Mouse (Mus musculus) heart, postnatal 0 days (tissue): ENCODE results near the gene Fat2. TPM values are rescaled to one million over a fixed set of nuclear protein-coding genes. Genes with fewer than 3 reads are reported as not detected.

Experiments used
- ATAC-seq: fragments of 200-750 bp; cut with Nextera tagmentation; 2 replicates; pipeline ENCODE4 v1.8.0; 2017; ENCODE audit warnings: low read depth, moderate number of reproducible peaks, moderate library complexity; ENCODE audit not compliant: insufficient read depth
- DNase-seq: peaks from one replicate; pipeline ENCODE4 v3.0.0-alpha.2; 2016; ENCODE audit warnings: low spot score
- H3K27ac ChIP-seq: fragments of 300-500 bp; sonication (generic); 2 replicates; pipeline ENCODE4 v1.5.1; 2014; ENCODE audit warnings: low read depth, mild to moderate bottlenecking
- H3K27me3 ChIP-seq: fragments of 300-500 bp; sonication (generic); 2 replicates; pipeline ENCODE4 v1.6.1; 2014; ENCODE audit warnings: low read length, mixed read lengths; ENCODE audit not compliant: control insufficient read depth, insufficient read depth
- H3K36me3 ChIP-seq: fragments of 300-500 bp; sonication (generic); replicated peaks from 2 replicates; pipeline ENCODE4 v1.6.1; 2014; ENCODE audit warnings: low read length, mixed read lengths; ENCODE audit not compliant: control insufficient read depth, insufficient read depth
- H3K4me1 ChIP-seq: fragments of 300-500 bp; sonication (generic); 2 replicates; pipeline ENCODE4 v1.6.1; 2014; ENCODE audit warnings: antibody characterized with exemption; ENCODE audit not compliant: control insufficient read depth, insufficient read depth
- H3K4me2 ChIP-seq: fragments of 300-500 bp; sonication (generic); 2 replicates; pipeline ENCODE4 v1.6.1; 2014; ENCODE audit warnings: low read depth, mild to moderate bottlenecking, low read length, moderate library complexity
- H3K4me3 ChIP-seq: fragments of 300-500 bp; sonication (generic); 2 replicates; pipeline ENCODE4 v1.5.1; 2014; ENCODE audit warnings: low read depth, low read length
- H3K9ac ChIP-seq: fragments of 300-500 bp; sonication (generic); replicated peaks from 2 replicates; pipeline ENCODE4 v1.6.1; 2014; ENCODE audit warnings: low read depth, low read length, mixed read lengths
- H3K9me3 ChIP-seq: fragments of 300-500 bp; sonication (generic); replicated peaks from 2 replicates; pipeline ENCODE4 v1.6.1; 2016; ENCODE audit warnings: low read length; ENCODE audit not compliant: control insufficient read depth
- CTCF ChIP-seq: IDR thresholded peaks from 2 replicates; pipeline ENCODE4 v1.5.1; 2016; ENCODE audit warnings: antibody characterized with exemption, control low read depth, low read depth
- EP300 ChIP-seq: IDR thresholded peaks from 2 replicates; pipeline ENCODE4 v1.6.1; 2016; ENCODE audit warnings: antibody characterized with exemption, low read depth
- WGBS: fragments of 180-500 bp; shearing (Covaris S2); extraction: QIAGEN DNeasy Blood & Tissue Kit; methylation state at CpG from one replicate; pipeline ENCODE4 v1.1.7; 2014; 5-methylcytosine and 5-hydroxymethylcytosine counted together
- polyA plus RNA-seq: library from polyadenylated mRNA; unstranded; fragments of >200 nt; fragmentation: Nextera tagmentation; extraction: Ambion mirVana; gene quantifications from 2 replicates; pipeline ENCODE4 v1.2.1, GENCODE M21; 2015
- total RNA-seq: library from RNA; depleted of rRNA; stranded (reverse); fragments of >200 nt; gene quantifications from 2 replicates; pipeline ENCODE4 v1.2.3, GENCODE M21; 2014; ENCODE audit warnings: low replicate concordance

The Fat2 gene
- total and polyA plus RNA-seq, 2 experiments from 2014 or later = 0.01 to 1.1 TPM

GRCm38 (mm10) chr11:55293179-55293578 lies 43.2 kb downstream of the Fat2 start:
- no peaks in the 10 kb centered on the region for H3K27me3 ChIP-seq
- H3K9ac ChIP-seq = no peak overlapping the region
- no peaks in the 10 kb centered on the region for H3K9me3 ChIP-seq
- no peak overlapping the region for H3K27ac ChIP-seq
- DNase-seq = no peak
- H3K4me1 ChIP-seq = no peaks in the 10 kb centered on the region
- ATAC-seq = no peak
- no peak overlapping the region for H3K4me3 ChIP-seq
- TF ChIP-seq EP300 (no peak), CTCF (no peak)
- 90% methylated on average over 5 of the region's 5 CpGs for WGBS
- no peak overlapping the region for H3K4me2 ChIP-seq
- H3K36me3 ChIP-seq = no peaks in the 10 kb centered on the region

- H3K4me3 ChIP-seq = no peak overlapping the region
- no peak overlapping the region for H3K9ac ChIP-seq
- no peak for DNase-seq
- H3K9me3 ChIP-seq = no peaks in the 10 kb centered on the region
- 81% methylated on average over 7 of the region's 7 CpGs for WGBS
- no peak overlapping the region for H3K4me2 ChIP-seq
- H3K36me3 ChIP-seq = no peaks in the 10 kb centered on the region
- H3K27ac ChIP-seq = no peak overlapping the region
- no peaks in the 10 kb centered on the region for H3K27me3 ChIP-seq
- TF ChIP-seq CTCF = no peak
- no peaks in the 10 kb centered on the region for H3K4me1 ChIP-seq
- no peak for ATAC-seq
Observed at GRCm38 (mm10) chr11:55291901-55292300, 44.5 kb downstream of the Fat2 start.

GRCm38 (mm10) chr11:55289851-55290391 lies 46.4 kb downstream of the Fat2 start:
- Histone ChIP-seq H3K4me3 (no peak overlapping the region), H3K27me3 (no peaks in the 10 kb centered on the region), H3K27ac (no peak overlapping the region), H3K9me3 (no peaks in the 10 kb centered on the region), H3K4me2 (no peak overlapping the region), H3K36me3 (no peaks in the 10 kb centered on the region), H3K9ac (no peak overlapping the region), H3K4me1 (no peaks in the 10 kb centered on the region)
- TF ChIP-seq EP300 (no peak), CTCF (no peak)
- 52% methylated on average over 5 of the region's 5 CpGs for WGBS
- DNase-seq = no peak
- ATAC-seq = no peak

GRCm38 (mm10) chr11:55274756-55275155 lies 61.6 kb downstream of the Fat2 start:
- no peaks in the 10 kb centered on the region for H3K4me1 ChIP-seq
- no peak overlapping the region for H3K9ac ChIP-seq
- no peak overlapping the region for H3K27ac ChIP-seq
- TF ChIP-seq EP300 (no peak), CTCF (no peak)
- no peaks in the 10 kb centered on the region for H3K27me3 ChIP-seq
- ATAC-seq (no peak), DNase-seq (no peak)
- H3K4me2 ChIP-seq = no peak overlapping the region
- H3K36me3 ChIP-seq = no peaks in the 10 kb centered on the region
- H3K9me3 ChIP-seq = no peaks in the 10 kb centered on the region
- WGBS = 81% methylated on average over 6 of the region's 6 CpGs
- no peak overlapping the region for H3K4me3 ChIP-seq

GRCm38 (mm10) chr11:55268580-55268979 lies 67.8 kb downstream of the Fat2 start:
- Histone ChIP-seq H3K4me1 (no peaks in the 10 kb centered on the region), H3K27me3 (no peaks in the 10 kb centered on the region), H3K4me2 (no peak overlapping the region), H3K9ac (no peak overlapping the region), H3K9me3 (no peaks in the 10 kb centered on the region), H3K36me3 (no peaks in the 10 kb centered on the region), H3K27ac (no peak overlapping the region), H3K4me3 (no peak overlapping the region)
- DNase-seq = no peak
- TF ChIP-seq EP300 (no peak), CTCF (no peak)
- ATAC-seq = no peak
- WGBS = 74% methylated on average over 6 of the region's 6 CpGs

GRCm38 (mm10) chr11:55265647-55266046 lies 70.7 kb downstream of the Fat2 start:
- peak; percentile 75 for ATAC-seq
- WGBS = 23% methylated on average over 2 of the region's 2 CpGs
- Histone ChIP-seq H3K9me3 (no peaks in the 10 kb centered on the region), H3K4me3 (no peak overlapping the region), H3K4me2 (no peak overlapping the region), H3K36me3 (no peaks in the 10 kb centered on the region), H3K27ac (no peak overlapping the region), H3K4me1 (no peaks in the 10 kb centered on the region), H3K9ac (no peak overlapping the region), H3K27me3 (no peaks in the 10 kb centered on the region)
- peak; percentile 26 for DNase-seq
- no peak for TF ChIP-seq EP300
- TF ChIP-seq CTCF = no peak
